Comparison of ENCODE assay signal across 8 mouse cellular contexts in genomic region chr10:100588524-100588923, GRCm38 (mm10). TPM values are rescaled to one million over a fixed set of nuclear protein-coding genes. Genes with fewer than 3 reads are reported as not detected.
DNase-seq lines count a peak whose midpoint lies in the region; ATAC-seq lines count a peak whose summit lies in the region.

No protein-coding gene starts in this region.

- H3K4me2 ChIP-seq in heart, embryonic 13.5 days, result peak overlapping the region; percentile 77
- H3K4me2 ChIP-seq in hindbrain, embryonic 12.5 days (replicated peaks), result peak overlapping the region; percentile 70
- peak overlapping the region; percentile 66 for H3K4me2 ChIP-seq in midbrain, embryonic 11.5 days

- H3K36me3 ChIP-seq in heart, embryonic 13.5 days, result peaks cover 10% of the 10 kb centered on the region
- peaks cover 6% of the 10 kb centered on the region; the same call in 1 of the 2 replicates for H3K36me3 ChIP-seq in hindbrain, embryonic 12.5 days
- H3K36me3 ChIP-seq in midbrain, embryonic 11.5 days (ENCODE audit: control insufficient read depth, insufficient read depth, low read length), result no peaks in the 10 kb centered on the region; the same call in 1 of the 2 replicates

- H3K4me1 ChIP-seq in heart, embryonic 13.5 days, result peaks cover 7% of the 10 kb centered on the region
- peaks cover 3% of the 10 kb centered on the region; the same call in 1 of the 2 replicates for H3K4me1 ChIP-seq in hindbrain, embryonic 12.5 days
- H3K4me1 ChIP-seq in midbrain, embryonic 11.5 days (ENCODE audit: control insufficient read depth, insufficient read depth, low read length), result 0 out of 2 replicates have a peak, but pooled peaks cover 3% of the 10 kb centered on the region

- no peaks in the 10 kb centered on the region for H3K27me3 ChIP-seq in heart, embryonic 13.5 days (replicated peaks)
- no peaks in the 10 kb centered on the region for H3K27me3 ChIP-seq in hindbrain, embryonic 12.5 days
- no peaks in the 10 kb centered on the region for H3K27me3 ChIP-seq in midbrain, embryonic 11.5 days (ENCODE audit: control insufficient read depth, insufficient read depth, low read length)

- peak overlapping the region; percentile 71 for H3K4me3 ChIP-seq in heart, embryonic 13.5 days
- H3K4me3 ChIP-seq in hindbrain, embryonic 12.5 days, result peak overlapping the region; percentile 75
- H3K4me3 ChIP-seq in midbrain, embryonic 11.5 days (ENCODE audit: low read depth, low read length), result peak overlapping the region; percentile 70

- 45% methylated on average over 7 of the region's 7 CpGs for WGBS in heart, embryonic 13.5 days
- 52% methylated on average over 7 of the region's 7 CpGs for whole genome bisulfite sequencing in hindbrain, embryonic 12.5 days
- 60% methylated on average over 7 of the region's 7 CpGs for WGBS in midbrain, embryonic 11.5 days

- intact Hi-C loops in heart, postnatal 25 days (cut with DNase I), result loop anchor here (5.0 kb wide), 1 partner anchor 101 kb away; the partner anchor contains the start of genes Cep290 and Tmtc3

- H3K27ac ChIP-seq in heart, embryonic 13.5 days (replicated peaks), result peak overlapping the region; percentile 71
- no peak overlapping the region for H3K27ac ChIP-seq in hindbrain, embryonic 12.5 days
- no peak overlapping the region for H3K27ac ChIP-seq in midbrain, embryonic 11.5 days (ENCODE audit: low read depth, low read length)

- peak overlapping the region; percentile 86 for H3K9ac ChIP-seq in heart, embryonic 13.5 days
- peak overlapping the region; percentile 71 for H3K9ac ChIP-seq in hindbrain, embryonic 12.5 days
- peak overlapping the region; percentile 81 for H3K9ac ChIP-seq in midbrain, embryonic 11.5 days (ENCODE audit: low read length)

- no peaks in the 10 kb centered on the region for H3K9me3 ChIP-seq in heart, embryonic 13.5 days
- no peaks in the 10 kb centered on the region for H3K9me3 ChIP-seq in hindbrain, embryonic 12.5 days (replicated peaks)
- H3K9me3 ChIP-seq in midbrain, embryonic 11.5 days (ENCODE audit: control insufficient read depth, low read length), result no peaks in the 10 kb centered on the region

- no peak for DNase-seq in heart, postnatal 25 days (ENCODE audit: low spot score)
- no peak for DNase-seq in midbrain, embryonic 11.5 days (ENCODE audit: low spot score, missing footprints)
- no peak for DNase-seq in gastrocnemius, adult 18-20 months (ENCODE audit: low spot score)
- no peak for DNase-seq in cerebellum, postnatal 25 days
- DNase-seq in ovary, postnatal 10 days (ENCODE audit: low spot score), result no peak

- no peak for ATAC-seq in heart, embryonic 13.5 days (ENCODE audit: extremely low read depth, insufficient number of reproducible peaks, low FRiP score, low TSS enrichment)
- peak; percentile 9 for ATAC-seq in activated CD4-positive, CD25-positive, alpha-beta regulatory T cell, adult 4 months
- no peak for ATAC-seq in hindbrain, embryonic 12.5 days (ENCODE audit: low FRiP score)
- no peak for ATAC-seq in midbrain, embryonic 11.5 days (ENCODE audit: low FRiP score)

RNA-seq across cellular contexts. Expression of gene 4930430F08Rik, which starts 1.7 kb away (rescaled TPM):
- polyA plus RNA-seq in heart, embryonic 13.5 days (2015; fragmentation: Nextera tagmentation; extraction: Ambion mirVana), result 6.6 and 8.7 TPM in 2 replicates
- 1 to 10 TPM; 4.9 to 6.9 TPM for total RNA-seq in heart, postnatal 25 days (2021)
- 10 to 100 TPM in 1 of 2 experiments, 1 to 10 TPM in 1; 8.9 to 10.6 TPM for polyA plus RNA-seq in activated CD4-positive, CD25-positive, alpha-beta regulatory T cell, adult 4 months (2017; shearing (Covaris generic))
- 12.3 and 14.5 TPM in 2 replicates for polyA plus RNA-seq in hindbrain, embryonic 12.5 days (2016; fragmentation: Nextera tagmentation; extraction: Ambion mirVana)
- 13.7 and 15.4 TPM in 2 replicates for polyA plus RNA-seq in midbrain, embryonic 11.5 days (2014; fragmentation: Nextera tagmentation; extraction: Ambion mirVana)
- 10 to 100 TPM in 1 of 2 experiments, 1 to 10 TPM in 1; 9.9 to 10.6 TPM for total RNA-seq in gastrocnemius, adult 18-20 months (2021)

RNA-seq across cellular contexts. Expression of gene 1700017N19Rik, which starts 1.8 kb away (rescaled TPM):
- polyA plus RNA-seq in heart, embryonic 13.5 days (2015; fragmentation: Nextera tagmentation; extraction: Ambion mirVana), result not detected in 2 replicates
- total RNA-seq in heart, postnatal 25 days (2021), result not detected
- polyA plus RNA-seq in activated CD4-positive, CD25-positive, alpha-beta regulatory T cell, adult 4 months (2017; shearing (Covaris generic)), result not detected
- polyA plus RNA-seq in hindbrain, embryonic 12.5 days (2016; fragmentation: Nextera tagmentation; extraction: Ambion mirVana), result not detected in 2 replicates
- not detected in 2 replicates for polyA plus RNA-seq in midbrain, embryonic 11.5 days (2014; fragmentation: Nextera tagmentation; extraction: Ambion mirVana)
- total RNA-seq in gastrocnemius, adult 18-20 months (2021), result not detected
